Mouse (Mus musculus): ENCODE data around the gene Rab22a. TPM values are rescaled to one million over a fixed set of nuclear protein-coding genes. Genes with fewer than 3 reads are reported as not detected.

Rab22a gene
- polyA plus RNA-seq, 1 experiment from 2014 or later: 32.0 TPM

DNA sequence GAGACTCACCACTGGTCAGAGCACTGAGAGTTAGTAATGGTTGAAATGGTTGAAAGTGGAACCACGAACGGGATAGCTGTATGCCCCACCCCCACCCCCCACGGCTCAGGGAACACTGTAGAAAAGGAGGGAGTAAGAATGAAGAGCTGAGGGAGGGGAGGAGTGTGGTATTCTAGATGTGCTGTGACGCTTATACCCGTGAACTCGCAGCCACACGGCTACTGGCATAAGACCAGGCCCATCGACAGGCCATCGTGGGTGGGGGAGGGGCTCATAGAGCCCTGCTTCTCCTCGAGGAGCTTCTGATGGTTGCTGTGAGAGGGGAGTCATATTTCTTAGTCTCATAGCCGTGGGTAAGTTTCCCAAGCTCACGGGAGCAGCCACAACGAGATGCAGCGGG, 64.8 kb downstream of the Rab22a start:
- 46% methylated on average over 14 of the region's 14 CpGs for WGBS

DNA sequence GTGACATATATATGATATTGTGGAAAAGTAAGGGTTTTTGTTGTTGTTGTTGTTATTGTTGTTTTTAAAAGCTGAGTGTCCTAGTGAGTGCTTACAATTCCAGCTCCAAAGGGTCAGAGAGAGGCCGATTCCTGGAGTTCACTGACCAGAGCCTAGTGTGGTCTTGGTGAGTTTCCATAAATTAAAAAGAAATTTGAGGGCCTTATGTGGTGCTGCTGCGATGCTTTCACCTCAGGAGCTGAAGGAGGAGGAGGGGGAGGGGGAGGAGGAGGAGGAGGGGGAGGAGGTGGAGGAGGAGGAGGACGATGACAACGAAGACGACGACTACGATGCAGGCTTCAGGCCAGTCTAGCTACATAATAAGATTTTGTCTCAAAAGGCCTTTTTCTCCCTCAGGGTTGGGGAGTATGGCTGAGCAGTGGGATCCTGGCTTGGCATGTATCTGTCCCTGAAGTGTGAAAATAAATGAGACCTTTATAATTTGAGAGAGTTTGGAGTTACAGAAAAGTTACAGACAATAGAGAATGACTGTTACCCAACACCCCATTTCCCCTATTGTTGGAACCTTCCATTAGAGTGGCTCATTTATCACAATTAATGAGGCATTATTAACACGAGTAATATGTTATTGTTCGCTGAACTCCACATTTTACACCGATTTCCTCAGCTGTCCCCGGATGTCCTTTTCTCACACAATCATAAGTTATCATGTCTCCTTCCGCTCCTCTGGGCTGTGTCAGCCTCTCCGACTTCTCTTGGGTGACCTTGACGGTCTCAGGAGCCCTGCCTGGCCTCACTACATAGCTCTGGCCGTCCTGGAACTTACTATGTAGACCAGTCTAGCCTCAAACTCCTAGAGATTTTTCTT, 65.6 kb downstream of the Rab22a start:
- Histone ChIP-seq H3K4me2 (ENCODE audit: low read depth, low read length) (no peak overlapping the region), H3K27ac (ENCODE audit: low read length) (no peak overlapping the region), H3K36me3 (ENCODE audit: control insufficient read depth, insufficient read depth) (no peaks in the 10 kb centered on the region), H3K9me3 (replicated peaks; ENCODE audit: control insufficient read depth, low read length) (no peaks in the 10 kb centered on the region), H3K4me3 (ENCODE audit: low read length) (no peak overlapping the region), H3K27me3 (ENCODE audit: control insufficient read depth, insufficient read depth, low read length) (no peaks in the 10 kb centered on the region), H3K9ac (ENCODE audit: low read length) (no peak overlapping the region), H3K4me1 (ENCODE audit: control insufficient read depth, insufficient read depth, low read length) (peaks cover under 1% of the 10 kb centered on the region)
- WGBS: 69% methylated on average over 15 of the region's 15 CpGs
- no peak for ATAC-seq (replicated peaks; ENCODE audit: extremely low read depth, insufficient read depth, low FRiP score)

More for the DNA sequence above, 64.8 kb downstream of the Rab22a start:
- no peaks in the 10 kb centered on the region for H3K9me3 ChIP-seq (replicated peaks; ENCODE audit: control insufficient read depth, low read length)
- H3K4me3 ChIP-seq (ENCODE audit: low read length): no peak overlapping the region
- H3K9ac ChIP-seq (ENCODE audit: low read length): no peak overlapping the region
- no peaks in the 10 kb centered on the region for H3K36me3 ChIP-seq (ENCODE audit: control insufficient read depth, insufficient read depth)
- no peak overlapping the region for H3K27ac ChIP-seq (ENCODE audit: low read length)
- H3K4me1 ChIP-seq (ENCODE audit: control insufficient read depth, insufficient read depth, low read length): no peaks in the 10 kb centered on the region
- ATAC-seq (replicated peaks; ENCODE audit: extremely low read depth, insufficient read depth, low FRiP score): no peak
- H3K27me3 ChIP-seq (ENCODE audit: control insufficient read depth, insufficient read depth, low read length): no peaks in the 10 kb centered on the region
- no peak overlapping the region for H3K4me2 ChIP-seq (ENCODE audit: low read depth, low read length)

DNA sequence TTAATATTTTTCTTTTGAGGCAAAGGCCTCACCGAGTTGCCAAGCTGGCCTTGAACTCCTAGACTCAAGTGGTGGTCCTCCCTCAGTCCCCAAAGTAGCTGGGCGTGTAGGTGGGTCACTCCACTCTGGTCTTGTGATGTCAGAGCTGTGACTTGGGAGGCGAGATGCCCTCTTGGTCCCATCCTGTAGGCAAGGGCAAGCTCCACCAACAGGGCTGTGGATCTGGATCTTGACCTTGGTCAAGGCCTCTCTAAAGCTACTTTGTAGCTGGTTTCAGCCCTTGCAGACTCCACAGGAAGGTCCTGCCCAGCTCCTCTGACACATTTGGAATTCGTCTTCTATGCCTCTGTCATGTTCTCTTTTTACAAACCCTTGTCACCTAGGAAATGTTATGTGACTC, 66.3 kb downstream of the Rab22a start:
- ATAC-seq (replicated peaks; ENCODE audit: extremely low read depth, insufficient read depth, low FRiP score): no peak
- Histone ChIP-seq H3K9me3 (replicated peaks; ENCODE audit: control insufficient read depth, low read length) (no peaks in the 10 kb centered on the region), H3K4me3 (ENCODE audit: low read length) (no peak overlapping the region), H3K9ac (ENCODE audit: low read length) (no peak overlapping the region), H3K4me2 (ENCODE audit: low read depth, low read length) (no peak overlapping the region), H3K4me1 (ENCODE audit: control insufficient read depth, insufficient read depth, low read length) (peaks cover 6% of the 10 kb centered on the region), H3K27ac (ENCODE audit: low read length) (no peak overlapping the region), H3K27me3 (ENCODE audit: control insufficient read depth, insufficient read depth, low read length) (no peaks in the 10 kb centered on the region), H3K36me3 (ENCODE audit: control insufficient read depth, insufficient read depth) (no peaks in the 10 kb centered on the region)
- WGBS: 84% methylated on average over 4 of the region's 4 CpGs

DNA sequence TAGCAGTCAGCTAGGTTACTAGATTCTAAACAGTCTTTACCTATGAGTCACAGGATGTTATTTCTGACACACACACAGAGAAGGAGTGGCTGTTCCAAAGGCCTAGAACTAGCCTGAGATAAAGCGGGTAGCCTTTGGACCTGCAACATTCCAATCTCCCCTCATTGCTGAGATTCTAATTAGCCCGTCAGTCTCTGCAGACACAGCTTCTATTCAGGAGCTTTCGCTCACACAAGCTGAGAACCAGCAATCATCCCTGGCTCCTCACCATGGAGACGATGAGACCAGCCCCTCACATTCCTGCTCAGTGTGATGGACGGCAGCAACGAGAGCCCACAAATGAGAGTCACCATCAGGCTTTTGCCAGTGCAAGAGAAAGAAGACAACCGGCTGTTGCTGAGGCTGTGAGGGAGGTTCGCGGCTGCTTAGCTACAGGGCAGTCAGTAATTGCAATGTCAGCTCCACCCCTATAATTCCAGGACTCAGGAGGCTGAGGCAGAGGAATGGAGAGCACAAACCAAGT, 70.9 kb downstream of the Rab22a start:
- Histone ChIP-seq H3K4me2 (ENCODE audit: low read depth, low read length) (peak overlapping the region; percentile 12; the same call in 1 of the 2 replicates), H3K9ac (ENCODE audit: low read length) (no peak overlapping the region; the same call in 1 of the 2 replicates), H3K27ac (ENCODE audit: low read length) (no peak overlapping the region), H3K27me3 (ENCODE audit: control insufficient read depth, insufficient read depth, low read length) (no peaks in the 10 kb centered on the region), H3K4me1 (ENCODE audit: control insufficient read depth, insufficient read depth, low read length) (peaks cover 6% of the 10 kb centered on the region), H3K9me3 (replicated peaks; ENCODE audit: control insufficient read depth, low read length) (no peaks in the 10 kb centered on the region), H3K4me3 (ENCODE audit: low read length) (no peak overlapping the region), H3K36me3 (ENCODE audit: control insufficient read depth, insufficient read depth) (no peaks in the 10 kb centered on the region)
- peak; percentile 55 for ATAC-seq (replicated peaks; ENCODE audit: extremely low read depth, insufficient read depth, low FRiP score)
- 6% methylated on average over 9 of the region's 9 CpGs for WGBS

DNA sequence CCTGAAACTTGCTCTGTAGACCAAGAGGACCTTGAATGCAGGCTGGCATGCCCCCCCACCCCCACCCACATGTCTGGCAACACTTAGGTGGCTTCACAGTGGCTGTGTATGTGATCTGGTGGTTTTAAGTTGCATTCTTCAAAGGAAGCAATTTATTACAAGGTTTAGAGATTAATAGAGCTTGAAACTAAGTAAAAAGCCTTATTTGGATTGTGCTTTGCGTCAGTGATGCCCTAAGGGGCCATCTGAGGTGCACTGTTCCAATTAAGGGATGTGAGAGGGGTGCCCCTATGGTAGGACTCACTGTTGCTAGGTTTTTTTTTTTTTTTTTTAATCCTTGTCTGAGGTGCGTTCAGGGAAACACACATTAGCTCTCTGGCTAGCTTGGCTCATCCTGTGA, 74.9 kb downstream of the Rab22a start:
- Histone ChIP-seq H3K9me3 (replicated peaks; ENCODE audit: control insufficient read depth, low read length) (no peaks in the 10 kb centered on the region), H3K27ac (ENCODE audit: low read length) (no peak overlapping the region), H3K4me3 (ENCODE audit: low read length) (no peak overlapping the region), H3K36me3 (ENCODE audit: control insufficient read depth, insufficient read depth) (peaks cover 3% of the 10 kb centered on the region; the same call in 1 of the 2 replicates), H3K4me2 (ENCODE audit: low read depth, low read length) (no peak overlapping the region), H3K27me3 (ENCODE audit: control insufficient read depth, insufficient read depth, low read length) (no peaks in the 10 kb centered on the region), H3K9ac (ENCODE audit: low read length) (no peak overlapping the region), H3K4me1 (ENCODE audit: control insufficient read depth, insufficient read depth, low read length) (peaks cover 16% of the 10 kb centered on the region)
- no peak for ATAC-seq (replicated peaks; ENCODE audit: extremely low read depth, insufficient read depth, low FRiP score)
- 60% methylated on average over 2 of the region's 2 CpGs for WGBS

DNA sequence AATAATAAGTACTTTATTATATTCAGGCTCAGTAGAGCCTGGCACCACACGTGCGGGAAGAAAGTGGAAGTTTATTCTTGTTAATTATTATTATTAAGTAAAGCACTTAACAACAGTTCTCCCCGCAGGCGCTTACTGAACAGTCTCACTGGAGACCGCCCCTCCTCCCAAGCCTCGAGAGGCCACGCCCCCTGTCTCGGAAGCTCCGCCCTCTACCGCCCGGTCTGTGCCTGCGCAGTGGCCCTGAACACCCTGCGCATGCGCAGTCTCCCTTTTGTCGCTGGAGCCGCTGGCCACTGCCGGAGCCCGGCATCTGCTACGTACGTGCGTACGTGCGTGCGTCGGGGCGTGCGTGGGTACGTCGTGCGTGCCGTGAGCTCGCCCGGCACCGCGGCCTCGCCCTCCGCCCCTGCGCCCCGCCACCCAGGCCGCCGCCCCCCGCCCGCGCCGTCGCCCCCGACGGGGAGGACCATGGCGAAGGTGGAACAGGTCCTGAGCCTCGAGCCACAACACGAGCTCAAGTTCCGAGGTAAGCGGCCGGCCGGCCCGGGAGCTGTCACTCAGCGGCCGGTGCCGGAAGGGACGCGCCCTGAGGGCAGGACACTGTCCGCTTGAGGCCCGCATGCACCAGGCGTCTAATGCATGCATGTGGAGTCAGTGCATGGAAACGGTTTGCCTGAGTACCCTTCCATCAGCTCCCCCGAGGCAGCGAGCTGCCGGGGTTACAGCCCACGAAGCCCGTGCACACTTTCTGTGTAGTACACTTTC, 77.8 kb downstream of the Rab22a start, which contains the start of gene Vapb:
Gene Vapb, plus strand, starts transcription at position 290 of the 768 bp plus-strand sequence.
- WGBS: under 1% methylated on average over 58 of the region's 70 CpGs
- peak; percentile 99 for ATAC-seq (replicated peaks; ENCODE audit: extremely low read depth, insufficient read depth, low FRiP score)
- H3K4me2 ChIP-seq (ENCODE audit: low read depth, low read length): peak within 1 kb of the TSS; percentile 94
- H3K4me3 ChIP-seq (ENCODE audit: low read length): peak within 1 kb of the TSS; percentile 93
- H3K9ac ChIP-seq (ENCODE audit: low read length): peak within 1 kb of the TSS; percentile 95
- H3K9me3 ChIP-seq (replicated peaks; ENCODE audit: control insufficient read depth, low read length): no peaks in the 10 kb centered on the region
- no peaks in the 10 kb centered on the region for H3K27me3 ChIP-seq (ENCODE audit: control insufficient read depth, insufficient read depth, low read length)
- peaks cover 10% of the 10 kb centered on the region for H3K4me1 ChIP-seq (ENCODE audit: control insufficient read depth, insufficient read depth, low read length)
- peaks cover 3% of the 10 kb centered on the region; the same call in 1 of the 2 replicates for H3K36me3 ChIP-seq (ENCODE audit: control insufficient read depth, insufficient read depth)
- H3K27ac ChIP-seq (ENCODE audit: low read length): peak within 1 kb of the TSS; percentile 80

DNA sequence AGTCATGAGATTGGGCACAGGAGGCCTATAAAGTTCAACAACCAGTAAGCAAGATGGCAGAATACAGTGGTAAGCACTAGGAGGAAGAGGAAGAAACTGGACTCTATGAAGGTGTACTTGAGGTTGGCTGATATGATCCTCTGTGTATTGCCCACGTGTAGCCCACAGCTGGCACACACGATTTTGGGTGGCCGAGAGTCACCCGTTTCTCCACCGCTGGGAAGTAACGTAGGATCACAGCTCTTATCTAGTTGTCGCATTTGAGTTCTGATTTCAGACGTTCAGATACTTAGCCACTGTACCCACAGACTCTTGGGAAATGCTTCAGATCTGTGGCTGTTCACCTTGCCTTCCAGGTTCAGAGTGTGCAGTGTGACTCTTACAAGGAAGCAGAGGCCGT, 78.7 kb downstream of the Rab22a start:
- peaks cover 3% of the 10 kb centered on the region; the same call in 1 of the 2 replicates for H3K36me3 ChIP-seq (ENCODE audit: control insufficient read depth, insufficient read depth)
- H3K4me3 ChIP-seq (ENCODE audit: low read length): peak overlapping the region; percentile 93
- H3K9me3 ChIP-seq (replicated peaks; ENCODE audit: control insufficient read depth, low read length): no peaks in the 10 kb centered on the region
- no peak for ATAC-seq (replicated peaks; ENCODE audit: extremely low read depth, insufficient read depth, low FRiP score)
- no peaks in the 10 kb centered on the region for H3K27me3 ChIP-seq (ENCODE audit: control insufficient read depth, insufficient read depth, low read length)
- peaks cover 10% of the 10 kb centered on the region for H3K4me1 ChIP-seq (ENCODE audit: control insufficient read depth, insufficient read depth, low read length)
- no peak overlapping the region for H3K27ac ChIP-seq (ENCODE audit: low read length)
- peak overlapping the region; percentile 94 for H3K4me2 ChIP-seq (ENCODE audit: low read depth, low read length)
- H3K9ac ChIP-seq (ENCODE audit: low read length): peak overlapping the region; percentile 95
- 63% methylated on average over 9 of the region's 9 CpGs for WGBS

DNA sequence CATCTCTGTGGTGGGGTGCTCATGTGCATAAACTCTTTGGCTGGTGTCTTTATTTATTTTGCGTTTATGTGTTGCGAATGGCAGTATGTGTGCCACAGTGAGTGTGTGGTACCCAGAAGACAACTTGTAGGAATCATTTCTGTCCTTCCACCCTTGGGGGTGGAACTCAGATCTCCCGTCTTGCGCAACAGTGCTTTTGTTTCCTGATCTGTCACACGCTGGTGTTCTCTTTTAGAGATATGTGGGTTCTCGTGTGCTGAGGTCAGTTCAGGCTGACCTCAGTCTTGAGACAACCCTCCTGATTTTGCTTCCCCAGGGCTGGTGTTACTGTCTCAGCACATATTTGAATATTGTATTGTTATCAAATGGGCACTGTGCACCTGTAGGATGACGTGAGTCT, 79.5 kb downstream of the Rab22a start:
- no peak overlapping the region for H3K4me3 ChIP-seq (ENCODE audit: low read length)
- no peak overlapping the region for H3K9ac ChIP-seq (ENCODE audit: low read length)
- no peak for ATAC-seq (replicated peaks; ENCODE audit: extremely low read depth, insufficient read depth, low FRiP score)
- WGBS: 88% methylated on average over 7 of the region's 7 CpGs
- H3K36me3 ChIP-seq (ENCODE audit: control insufficient read depth, insufficient read depth): peaks cover 3% of the 10 kb centered on the region; the same call in 1 of the 2 replicates
- H3K27ac ChIP-seq (ENCODE audit: low read length): no peak overlapping the region
- H3K9me3 ChIP-seq (replicated peaks; ENCODE audit: control insufficient read depth, low read length): no peaks in the 10 kb centered on the region
- no peaks in the 10 kb centered on the region for H3K27me3 ChIP-seq (ENCODE audit: control insufficient read depth, insufficient read depth, low read length)
- H3K4me2 ChIP-seq (ENCODE audit: low read depth, low read length): no peak overlapping the region
- H3K4me1 ChIP-seq (ENCODE audit: control insufficient read depth, insufficient read depth, low read length): peaks cover 10% of the 10 kb centered on the region

All from heart, embryonic 16.5 days (tissue).